Mouse (Mus musculus) T-helper 2 cell (primary cell): ENCODE results near the gene March10.

Experiments used
- in situ Hi-C: fragments of 300-600 bp; cut with MboI, MseI; formaldehyde crosslinking; loops from one replicate; pipeline ENCODE4 v1.15.1; 2025; ENCODE audit warnings: high pct_unique_total_duplicates

The March10 gene

DNA sequence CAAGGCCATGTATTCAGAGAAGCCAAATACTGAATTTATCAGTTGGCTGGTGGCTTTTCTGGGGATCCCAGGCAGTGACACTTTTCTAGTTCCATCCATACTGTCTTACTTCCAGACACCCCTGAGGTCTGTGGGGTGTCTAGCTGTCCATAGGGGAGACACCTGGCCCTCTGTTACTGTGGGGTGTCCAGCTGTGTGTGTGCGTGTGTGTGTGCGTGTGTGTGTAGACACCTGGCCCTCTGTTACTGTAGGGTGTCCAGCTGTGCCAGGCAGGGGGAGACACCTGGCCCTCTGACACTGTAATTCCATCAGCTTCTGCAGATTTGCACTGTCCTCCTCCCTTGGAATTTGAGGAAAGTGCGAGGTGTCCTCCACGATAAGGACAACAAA lies 102.6 kb downstream of the March10 start:
- in situ Hi-C loops: no loop called here

- in situ Hi-C loops: no loop called here
These were observed 103.3 kb downstream of the March10 start for GRCm38 (mm10) chr11:105352954-105353890.

- in situ Hi-C loops: no loop called here
These were observed 104.4 kb downstream of the March10 start for GRCm38 (mm10) chr11:105352152-105352551.

DNA sequence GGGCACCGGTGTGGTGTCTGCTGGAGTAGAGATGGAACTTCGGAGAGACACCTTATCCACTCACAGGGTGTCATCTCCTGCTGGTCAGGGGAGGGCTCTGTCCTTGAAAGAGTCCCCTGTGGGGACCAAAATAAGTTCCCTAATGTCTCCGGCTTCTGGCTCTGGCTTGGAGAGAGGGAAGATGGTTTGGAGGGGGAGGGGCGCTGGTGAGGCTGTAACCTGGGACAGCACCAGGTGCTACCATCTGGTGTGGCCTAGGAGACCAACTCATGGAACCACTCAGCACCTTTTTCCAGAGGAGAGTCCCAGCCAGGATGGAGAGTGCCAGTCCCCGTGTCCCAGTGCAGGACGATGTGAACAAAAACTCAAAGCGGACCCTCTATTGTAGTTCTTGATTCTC lies 105.9 kb downstream of the March10 start:
- in situ Hi-C loops: no loop called here

DNA sequence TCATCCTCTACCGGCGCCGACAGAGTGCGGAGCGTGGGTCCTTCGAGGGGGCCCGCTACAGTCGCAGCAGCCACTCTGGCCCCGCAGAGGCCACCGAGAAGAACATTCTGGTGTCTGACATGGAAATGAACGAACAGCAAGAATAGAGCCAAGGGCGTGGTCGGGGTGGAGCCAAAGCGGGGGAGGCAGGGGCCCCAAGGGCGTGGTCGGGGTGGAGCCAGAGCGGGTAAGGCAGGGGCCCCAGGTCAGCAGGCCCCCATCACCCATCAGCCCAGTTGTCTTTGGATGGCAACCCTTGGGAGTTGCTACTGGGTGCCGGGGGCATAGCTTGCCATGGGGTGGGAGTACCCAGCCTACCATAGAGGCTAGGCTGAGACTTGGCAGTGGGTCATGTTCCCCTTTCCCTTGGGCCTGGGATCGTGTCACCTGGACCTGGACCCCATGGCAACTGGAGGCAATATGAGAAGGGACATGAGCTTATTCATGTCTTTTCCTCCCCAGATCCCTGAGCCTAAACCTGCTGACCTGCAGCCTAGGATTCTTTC lies 106.7 kb downstream of the March10 start:
- in situ Hi-C loops: loop anchor here (5.0 kb wide), 1 partner anchor 567 kb away; no protein-coding TSS in a partner anchor

GRCm38 (mm10) chr11:105348495-105348982 lies 108.0 kb downstream of the March10 start:
- in situ Hi-C loops: loop anchor here (5.0 kb wide), 1 partner anchor 569 kb away; no protein-coding TSS in a partner anchor

- in situ Hi-C loops: loop anchor here (5.0 kb wide), 1 partner anchor 570 kb away; no protein-coding TSS in a partner anchor
These were observed 109.1 kb downstream of the March10 start for GRCm38 (mm10) chr11:105347162-105348161.

- in situ Hi-C loops: loop anchor here (5.0 kb wide), 1 partner anchor 572 kb away; no protein-coding TSS in a partner anchor
These were observed 111.3 kb downstream of the March10 start for GRCm38 (mm10) chr11:105345284-105345683.

DNA sequence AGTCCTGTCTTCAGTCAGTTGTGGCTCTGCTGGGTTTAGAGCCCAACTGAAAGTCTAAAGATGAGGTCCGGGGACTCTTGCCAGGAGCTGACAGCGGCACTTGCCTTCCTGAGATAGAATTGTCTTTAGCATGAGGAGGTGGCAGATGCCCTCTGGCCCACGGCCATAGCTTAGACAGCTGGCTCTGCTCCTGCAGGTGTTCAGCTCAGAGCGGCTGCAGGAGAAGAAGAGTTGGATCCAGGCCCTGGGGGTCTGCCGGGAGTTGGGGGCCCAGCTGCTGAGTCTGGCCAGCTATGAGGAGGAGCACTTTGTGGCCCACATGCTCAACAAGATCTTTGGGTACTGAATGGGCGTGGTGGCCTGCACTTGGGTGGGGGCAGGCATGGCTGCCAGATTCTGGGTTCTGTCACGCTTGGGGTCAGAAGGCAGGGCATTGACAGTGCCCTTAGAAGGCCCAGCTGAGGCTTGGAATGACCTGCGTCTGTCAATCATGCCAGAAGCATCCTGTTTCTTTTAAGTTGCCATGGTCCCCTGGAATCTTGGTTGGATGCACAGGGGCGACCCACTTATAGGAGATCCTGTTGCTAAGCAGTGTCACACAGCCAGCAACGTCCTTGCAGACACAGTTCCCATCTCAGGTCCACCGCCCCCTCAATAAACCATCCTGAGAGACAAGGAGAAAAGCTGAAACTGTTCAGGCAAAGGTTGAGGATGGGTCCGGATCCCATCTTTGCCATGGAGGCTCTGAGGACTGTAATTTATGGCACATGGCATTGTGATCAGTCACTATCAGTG lies 117.7 kb downstream of the March10 start:
- in situ Hi-C loops: no loop called here

GRCm38 (mm10) chr11:105333867-105334670 lies 122.5 kb downstream of the March10 start:
- in situ Hi-C loops: no loop called here

GRCm38 (mm10) chr11:105332468-105332867 lies 124.1 kb downstream of the March10 start:
- in situ Hi-C loops: no loop called here

GRCm38 (mm10) chr11:105331732-105332131 lies 124.8 kb downstream of the March10 start:
- in situ Hi-C loops: no loop called here

DNA sequence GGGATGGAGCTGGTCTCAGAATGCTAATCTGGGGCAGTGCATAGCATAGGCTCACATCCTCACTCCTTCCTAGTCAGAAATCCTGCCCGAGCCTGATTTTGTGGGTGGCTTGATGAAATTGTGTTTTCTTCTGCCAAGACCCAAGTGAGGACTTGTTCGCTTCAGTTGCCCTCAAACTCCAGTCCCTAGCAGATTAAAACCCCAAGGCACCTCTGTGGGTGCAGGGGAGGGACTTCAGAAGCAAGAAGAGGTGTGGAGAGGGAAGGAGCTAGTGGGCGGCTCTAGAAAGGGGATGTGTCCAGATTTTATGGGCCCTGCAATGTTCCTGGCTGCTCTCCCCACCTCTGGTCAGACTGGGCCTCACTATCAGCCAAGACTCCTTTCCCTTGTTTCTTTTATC lies 125.4 kb downstream of the March10 start:
- in situ Hi-C loops: no loop called here

- in situ Hi-C loops: no loop called here
These were observed 126.6 kb downstream of the March10 start for GRCm38 (mm10) chr11:105329962-105330361.

GRCm38 (mm10) chr11:105327101-105327500 lies 129.4 kb downstream of the March10 start:
- in situ Hi-C loops: no loop called here

DNA sequence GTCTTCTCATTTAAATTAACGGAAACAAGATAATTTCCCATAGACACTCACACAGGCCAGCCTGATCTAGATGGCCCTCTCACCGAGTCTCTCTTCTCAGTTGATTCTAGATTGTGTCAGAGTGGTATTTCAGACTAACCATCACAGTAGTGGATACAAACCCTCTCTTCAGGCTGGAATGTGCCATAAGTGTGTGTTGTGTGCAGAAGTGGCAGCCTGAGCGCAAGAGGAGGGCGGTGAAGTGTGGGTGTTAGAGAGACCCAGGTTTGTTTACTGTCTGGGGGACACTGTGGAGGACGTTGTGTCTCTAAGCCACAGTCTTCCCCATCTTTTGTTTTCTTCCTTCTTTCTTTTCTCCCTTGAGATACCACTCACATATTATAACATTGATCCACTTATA lies 133.0 kb downstream of the March10 start:
- in situ Hi-C loops: no loop called here

- in situ Hi-C loops: no loop called here
These were observed 135.4 kb downstream of the March10 start for GRCm38 (mm10) chr11:105321090-105321489.

- in situ Hi-C loops: loop anchor here (10.0 kb wide), 1 partner anchor 1773 kb away; no protein-coding TSS in a partner anchor
These were observed 138.8 kb downstream of the March10 start for GRCm38 (mm10) chr11:105317769-105318168.

DNA sequence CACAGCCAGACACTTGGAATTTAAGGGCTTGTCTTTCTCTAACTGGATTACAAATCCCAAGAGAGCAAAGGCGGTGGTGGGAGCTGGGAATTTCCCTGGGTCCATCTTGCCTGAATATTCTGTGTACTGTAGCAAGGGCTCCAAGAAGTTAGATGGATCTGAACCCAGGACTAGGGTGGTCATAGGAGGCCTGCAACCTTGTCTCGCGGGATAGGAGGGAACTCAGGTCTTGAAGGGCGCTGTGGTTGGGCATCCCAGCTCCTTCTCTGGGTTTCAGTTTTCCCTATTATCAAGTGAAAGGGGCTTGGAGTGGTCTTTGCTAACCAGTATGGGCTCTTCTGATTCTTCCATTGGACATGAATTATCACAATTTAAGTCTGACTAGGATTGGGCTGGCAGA lies 140.4 kb downstream of the March10 start:
- in situ Hi-C loops: loop anchor here (10.0 kb wide), 1 partner anchor 1771 kb away; no protein-coding TSS in a partner anchor
